Mouse (Mus musculus): ENCODE results near the gene Socs2. TPM values are rescaled to one million over a fixed set of nuclear protein-coding genes. Genes with fewer than 3 reads are reported as not detected.
A peak's percentile ranks its signal among the peaks of the same experiment; 100 is the strongest.

Socs2 gene
- polyA plus RNA-seq, 1 experiment, result 0.94 TPM

- no peak for TF ChIP-seq TAL1 (IDR thresholded peaks at IDR 0.05; ENCODE audit: low read length)
- TF ChIP-seq GATA1 (IDR thresholded peaks at IDR 0.05; ENCODE audit: low read length), result no peak
- Histone ChIP-seq H3K27me3 (ENCODE audit: control insufficient read depth) (peaks cover 62% of the 10 kb centered on the region), H3K4me3 (replicated peaks) (peak overlapping the region; percentile 69), H3K4me1 (ENCODE audit: control insufficient read depth) (peaks cover 37% of the 10 kb centered on the region), H3K36me3 (ENCODE audit: control insufficient read depth) (no peaks in the 10 kb centered on the region), H3K9me3 (ENCODE audit: control insufficient read depth, low read length) (peaks cover 8% of the 10 kb centered on the region; the same call in 1 of the 2 replicates)
Observed at GRCm38 (mm10) chr10:95415533-95416360, 1.2 kb downstream of the Socs2 start.

DNA sequence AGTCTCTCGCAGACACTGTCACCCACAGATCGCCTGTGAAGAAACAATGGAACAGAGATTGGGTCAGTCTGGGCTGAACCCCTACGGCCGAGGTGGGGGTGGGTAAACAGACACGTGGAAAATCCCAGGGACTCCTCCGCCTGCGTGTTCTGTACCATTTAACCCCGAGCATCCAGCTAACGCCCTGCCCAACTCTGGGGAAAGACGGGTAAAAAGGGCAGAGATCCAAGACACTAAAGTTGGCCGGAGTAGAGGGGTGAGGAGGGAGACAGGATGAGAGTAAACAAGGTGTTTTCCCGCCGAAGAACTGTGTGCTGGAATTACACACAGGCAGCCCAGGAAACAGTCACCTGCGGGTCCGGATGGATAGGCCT lies 1.8 kb downstream of the Socs2 start:
- Histone ChIP-seq H3K36me3 (ENCODE audit: control insufficient read depth) (no peaks in the 10 kb centered on the region), H3K9me3 (ENCODE audit: control insufficient read depth, low read length) (peaks cover 8% of the 10 kb centered on the region; the same call in 1 of the 2 replicates), H3K4me3 (replicated peaks) (peak overlapping the region; percentile 69), H3K27me3 (ENCODE audit: control insufficient read depth) (peaks cover 60% of the 10 kb centered on the region), H3K4me1 (ENCODE audit: control insufficient read depth) (peaks cover 37% of the 10 kb centered on the region)
- no peak for TF ChIP-seq TAL1 (IDR thresholded peaks at IDR 0.05; ENCODE audit: low read length)
- TF ChIP-seq GATA1 (IDR thresholded peaks at IDR 0.05; ENCODE audit: low read length), result no peak

DNA sequence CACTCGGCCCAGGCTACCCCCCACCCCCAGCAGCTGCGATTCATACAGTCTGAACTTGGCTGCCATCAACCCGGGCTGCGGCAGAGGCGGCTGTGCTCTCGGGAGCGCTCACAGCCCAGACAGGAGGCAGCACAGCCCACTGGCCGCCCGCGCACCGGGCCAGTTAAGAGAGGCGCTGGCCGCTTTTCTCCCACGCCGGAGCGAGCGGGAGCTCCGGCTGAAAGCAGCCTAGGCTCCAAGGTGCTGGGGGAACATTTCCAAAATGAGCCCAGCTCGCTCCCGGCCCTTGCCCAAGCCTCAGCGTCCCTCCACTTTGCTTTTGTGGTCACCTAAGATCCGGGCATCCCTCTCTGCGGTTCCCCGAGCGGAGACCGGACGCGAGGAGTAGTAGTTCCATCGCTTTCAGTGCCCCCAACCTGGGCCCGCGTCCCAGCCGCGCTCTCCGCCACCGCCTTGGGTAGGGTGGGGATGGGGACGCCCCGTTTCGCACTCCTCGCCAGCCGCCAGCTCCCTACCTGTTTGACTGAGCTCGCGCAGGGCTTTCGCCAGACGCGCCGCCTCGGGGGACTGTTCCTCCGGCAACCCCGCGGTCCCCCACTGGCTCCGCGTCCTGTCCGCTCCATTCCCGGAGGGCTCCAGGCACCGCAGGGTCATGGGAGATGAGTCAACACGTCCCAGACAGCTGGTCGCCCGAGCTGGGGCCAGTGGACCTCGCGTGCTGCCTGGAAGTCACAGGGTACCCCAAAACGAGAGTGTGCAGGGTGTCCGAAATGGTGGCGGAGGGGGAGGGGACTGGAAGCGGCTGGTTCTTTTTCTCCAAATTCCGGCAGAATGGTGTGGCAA lies 2.4 kb downstream of the Socs2 start:
- H3K9me3 ChIP-seq (ENCODE audit: control insufficient read depth, low read length), result peaks cover 8% of the 10 kb centered on the region; the same call in 1 of the 2 replicates
- peaks cover 37% of the 10 kb centered on the region for H3K4me1 ChIP-seq (ENCODE audit: control insufficient read depth)
- TF ChIP-seq GATA1 (IDR thresholded peaks at IDR 0.05; ENCODE audit: low read length) (no peak), TAL1 (IDR thresholded peaks at IDR 0.05; ENCODE audit: low read length) (no peak)
- peaks cover 60% of the 10 kb centered on the region for H3K27me3 ChIP-seq (ENCODE audit: control insufficient read depth)
- H3K4me3 ChIP-seq (replicated peaks), result peak overlapping the region; percentile 46
- no peaks in the 10 kb centered on the region for H3K36me3 ChIP-seq (ENCODE audit: control insufficient read depth)

DNA sequence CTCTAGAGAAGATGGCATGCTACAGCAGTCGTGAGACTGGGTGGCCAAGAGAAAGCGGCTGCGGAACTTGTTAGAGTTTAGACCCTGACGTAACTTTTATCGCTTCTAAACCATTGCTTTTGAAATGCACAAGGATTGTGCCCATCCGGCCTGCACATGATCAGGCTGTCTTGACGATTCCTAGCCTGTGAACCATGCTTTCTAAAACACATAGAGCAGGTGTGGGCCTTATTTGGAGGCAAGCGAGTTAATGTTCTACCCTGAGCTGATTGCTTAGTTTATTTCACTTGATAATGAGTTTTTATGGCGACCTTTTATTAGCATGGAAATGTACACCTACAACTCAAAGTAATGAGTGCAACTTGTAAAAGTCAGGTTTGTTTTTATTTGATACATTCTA lies 5.8 kb downstream of the Socs2 start:
- peaks cover 36% of the 10 kb centered on the region for H3K27me3 ChIP-seq (ENCODE audit: control insufficient read depth)
- H3K4me3 ChIP-seq (replicated peaks), result no peak overlapping the region
- no peaks in the 10 kb centered on the region for H3K36me3 ChIP-seq (ENCODE audit: control insufficient read depth)
- H3K9me3 ChIP-seq (ENCODE audit: control insufficient read depth, low read length), result peaks cover 8% of the 10 kb centered on the region; the same call in 1 of the 2 replicates
- H3K4me1 ChIP-seq (ENCODE audit: control insufficient read depth), result peaks cover 20% of the 10 kb centered on the region
- TF ChIP-seq GATA1 (IDR thresholded peaks at IDR 0.05; ENCODE audit: low read length) (no peak), TAL1 (IDR thresholded peaks at IDR 0.05; ENCODE audit: low read length) (no peak)

- Histone ChIP-seq H3K36me3 (ENCODE audit: control insufficient read depth) (no peaks in the 10 kb centered on the region), H3K9me3 (ENCODE audit: control insufficient read depth, low read length) (peaks cover 8% of the 10 kb centered on the region; the same call in 1 of the 2 replicates), H3K27me3 (ENCODE audit: control insufficient read depth) (peaks cover 32% of the 10 kb centered on the region), H3K4me3 (replicated peaks) (no peak overlapping the region), H3K4me1 (ENCODE audit: control insufficient read depth) (peaks cover 16% of the 10 kb centered on the region)
- TF ChIP-seq TAL1 (IDR thresholded peaks at IDR 0.05; ENCODE audit: low read length) (no peak), GATA1 (IDR thresholded peaks at IDR 0.05; ENCODE audit: low read length) (no peak)
Observed at GRCm38 (mm10) chr10:95410709-95411108, 6.3 kb downstream of the Socs2 start.

GRCm38 (mm10) chr10:95410209-95410608 lies 6.8 kb downstream of the Socs2 start:
- peaks cover 8% of the 10 kb centered on the region; the same call in 1 of the 2 replicates for H3K9me3 ChIP-seq (ENCODE audit: control insufficient read depth, low read length)
- H3K27me3 ChIP-seq (ENCODE audit: control insufficient read depth), result peaks cover 27% of the 10 kb centered on the region
- H3K4me3 ChIP-seq (replicated peaks), result no peak overlapping the region
- no peaks in the 10 kb centered on the region for H3K36me3 ChIP-seq (ENCODE audit: control insufficient read depth)
- TF ChIP-seq TAL1 (IDR thresholded peaks at IDR 0.05; ENCODE audit: low read length) (no peak), GATA1 (IDR thresholded peaks at IDR 0.05; ENCODE audit: low read length) (no peak)
- H3K4me1 ChIP-seq (ENCODE audit: control insufficient read depth), result peaks cover 11% of the 10 kb centered on the region

- H3K9me3 ChIP-seq (ENCODE audit: control insufficient read depth, low read length), result peaks cover under 1% of the 10 kb centered on the region; the same call in 1 of the 2 replicates
- H3K4me1 ChIP-seq (ENCODE audit: control insufficient read depth), result peaks cover under 1% of the 10 kb centered on the region; the same call in 1 of the 2 replicates
- TF ChIP-seq GATA1 (IDR thresholded peaks at IDR 0.05; ENCODE audit: low read length), result no peak
- TF ChIP-seq TAL1 (IDR thresholded peaks at IDR 0.05; ENCODE audit: low read length), result no peak
- no peaks in the 10 kb centered on the region for H3K36me3 ChIP-seq (ENCODE audit: control insufficient read depth)
- H3K4me3 ChIP-seq (replicated peaks), result no peak overlapping the region
- H3K27me3 ChIP-seq (ENCODE audit: control insufficient read depth), result peaks cover 17% of the 10 kb centered on the region
Observed at GRCm38 (mm10) chr10:95409149-95409548, 7.8 kb downstream of the Socs2 start.

- H3K9me3 ChIP-seq (ENCODE audit: control insufficient read depth, low read length), result no peaks in the 10 kb centered on the region
- H3K36me3 ChIP-seq (ENCODE audit: control insufficient read depth), result no peaks in the 10 kb centered on the region
- H3K4me3 ChIP-seq (replicated peaks), result no peak overlapping the region
- no peaks in the 10 kb centered on the region for H3K4me1 ChIP-seq (ENCODE audit: control insufficient read depth)
- no peak for TF ChIP-seq GATA1 (IDR thresholded peaks at IDR 0.05; ENCODE audit: low read length)
- no peak for TF ChIP-seq TAL1 (IDR thresholded peaks at IDR 0.05; ENCODE audit: low read length)
- peaks cover 10% of the 10 kb centered on the region for H3K27me3 ChIP-seq (ENCODE audit: control insufficient read depth)
Observed at GRCm38 (mm10) chr10:95408487-95408886, 8.5 kb downstream of the Socs2 start.
